Mouse (Mus musculus) lung, adult 2 months (tissue): ENCODE measurements around the gene Unc5a.

Experiments
- CTCF ChIP-seq: fragments of 200-500 bp; IDR thresholded peaks from 2 replicates; pipeline ENCODE4 v1.5.1; 2011; ENCODE audit warnings: mild to moderate bottlenecking, low read length, control low read depth; ENCODE audit not compliant: insufficient read depth
- POLR2A ChIP-seq: fragments of 200-500 bp; IDR thresholded peaks from 2 replicates; pipeline ENCODE4 v1.6.1; 2011; ENCODE audit warnings: low read depth, mild to moderate bottlenecking, control low read depth, low read length, borderline replicate concordance; ENCODE audit errors: extremely low read depth

DNA sequence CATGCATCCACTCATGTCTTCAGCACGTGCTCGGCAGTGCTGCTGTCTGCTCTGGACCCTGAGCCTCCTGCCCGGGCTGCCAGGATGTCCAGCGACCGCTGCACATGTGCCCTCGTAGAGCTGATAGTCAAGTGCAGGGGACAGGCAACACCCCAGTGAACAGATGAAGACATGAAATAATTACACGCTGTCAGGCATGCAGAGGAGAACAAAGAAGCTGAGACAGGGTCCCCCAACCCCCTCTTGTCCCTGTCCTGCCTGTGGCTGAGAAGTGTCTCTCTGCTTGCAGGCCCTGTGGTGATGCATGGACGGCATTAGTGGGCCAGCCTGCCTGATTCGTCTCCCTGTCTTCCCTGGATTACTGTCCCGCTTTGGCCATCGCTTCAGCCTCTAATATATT lies 18.3 kb downstream of the Unc5a start:
- TF ChIP-seq POLR2A, result no peak
- TF ChIP-seq CTCF, result no peak
